Comparison of ENCODE assay signal across 12 mouse cellular contexts in the genomic region with DNA sequence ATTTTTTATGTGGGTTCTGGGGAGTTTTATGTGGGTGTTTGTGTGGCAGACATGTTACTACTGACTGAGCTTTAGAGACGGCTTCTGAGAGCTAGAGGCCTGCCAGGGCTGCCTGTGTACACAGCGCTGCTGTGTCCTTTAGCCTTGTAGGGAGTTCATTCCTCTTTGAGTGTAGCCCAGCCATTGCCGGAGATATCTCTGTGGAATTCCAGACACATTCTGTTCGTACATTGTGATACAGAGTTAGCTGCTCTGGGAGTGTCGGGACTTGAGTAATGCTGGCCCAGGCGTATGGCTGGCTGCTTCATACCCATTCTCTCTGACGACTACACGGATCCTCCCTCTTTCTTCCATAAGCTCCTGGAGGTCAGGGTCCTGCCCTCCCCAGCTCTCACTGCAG. TPM values are rescaled to one million over a fixed set of nuclear protein-coding genes. Genes with fewer than 3 reads are reported as not detected.
DNase-seq lines count a peak whose midpoint lies in the region; ATAC-seq and TF ChIP-seq lines count a peak whose summit lies in the region.
"Had no signal": no experiment of that assay in that cellular context is flagged by ENCODE, and none has a peak within 500 bp of the region (broad histone marks: within the 10 kb centered on the region; RNA-seq: fewer than 3 reads in every experiment).

No protein-coding gene starts in this region.

- H3K9ac ChIP-seq in heart, embryonic 15.5 days = peak overlapping the region; percentile 46
- H3K9ac ChIP-seq: limb, embryonic 12.5 days; neural tube, embryonic 12.5 days had no signal

- peak overlapping the region; percentile 47 for H3K4me2 ChIP-seq in heart, embryonic 15.5 days
- H3K4me2 ChIP-seq: limb, embryonic 12.5 days; neural tube, embryonic 12.5 days had no signal

- ATAC-seq in Patski = peak; percentile 35
- peak; percentile 83 for ATAC-seq in heart, embryonic 15.5 days (replicated peaks; ENCODE audit: insufficient number of reproducible peaks, insufficient read depth, low FRiP score, low read depth)

- H3K27me3 ChIP-seq in Patski = no peaks in the 10 kb centered on the region
- no peaks in the 10 kb centered on the region for H3K27me3 ChIP-seq in heart, embryonic 15.5 days
- H3K27me3 ChIP-seq in cerebellum, adult 2 months (ENCODE audit: control insufficient read depth, insufficient read depth, low read length) = no peaks in the 10 kb centered on the region
- H3K27me3 ChIP-seq: limb, embryonic 12.5 days; neural tube, embryonic 12.5 days had no signal

- in situ Hi-C loops in Patski (cut with MboI; ENCODE audit: low pct_unique_long_range_greater_than_20kb) = no loop called here

- no peak overlapping the region for H3K4me3 ChIP-seq in heart, embryonic 15.5 days
- H3K4me3 ChIP-seq in cerebellum, adult 2 months (replicated peaks; ENCODE audit: insufficient read depth, low read depth, low read length) = no peak overlapping the region
- H3K4me3 ChIP-seq: erythroblast, embryonic 14.5 days; limb, embryonic 12.5 days; neural tube, embryonic 12.5 days had no signal

- no peak for TF ChIP-seq POLR2A in cerebellum, adult 2 months (IDR thresholded peaks at IDR 0.05; ENCODE audit: borderline replicate concordance, insufficient read depth, low read length)

- H3K27ac ChIP-seq in heart, embryonic 15.5 days = peak overlapping the region; percentile 97
- H3K27ac ChIP-seq in cerebellum, adult 2 months (ENCODE audit: insufficient read depth, low read length) = no peak overlapping the region
- H3K27ac ChIP-seq: limb, embryonic 12.5 days; neural tube, embryonic 12.5 days had no signal

- no peaks in the 10 kb centered on the region for H3K9me3 ChIP-seq in heart, embryonic 15.5 days (replicated peaks)
- H3K9me3 ChIP-seq: limb, embryonic 12.5 days; neural tube, embryonic 12.5 days had no signal

- no peaks in the 10 kb centered on the region for H3K36me3 ChIP-seq in heart, embryonic 15.5 days
- H3K36me3 ChIP-seq: limb, embryonic 12.5 days had no signal

- peak; percentile 47 for DNase-seq in gastrocnemius, adult 18-20 months (ENCODE audit: low spot score)
- no peak for DNase-seq in gastrocnemius, postnatal 25 days
- no peak for DNase-seq in Patski (ENCODE audit: low read depth, low spot score)
- peak; percentile 64 for DNase-seq in lung, postnatal 25 days (ENCODE audit: low spot score)
- DNase-seq in cerebellum, adult 2 months = no peak
- no peak for DNase-seq in left cerebral cortex, adult 11 months (ENCODE audit: low spot score)
- DNase-seq in right cerebral cortex, postnatal 10 days (ENCODE audit: low spot score in 2 of 2) = no peak
- DNase-seq: B cell, adult 2 months had no signal

- CTCF ChIA-PET in Patski (lab: Charles Lee) = no interaction called here

- 36% methylated on average over 8 of the region's 8 CpGs for WGBS in heart, embryonic 15.5 days
- 66% methylated on average over 8 of the region's 8 CpGs for WGBS in cerebellum, adult 2 months

- POLR2A ChIA-PET in Patski (lab: Charles Lee) = no interaction called here

- H3K4me1 ChIP-seq in heart, embryonic 15.5 days (replicated peaks) = peaks cover 58% of the 10 kb centered on the region
- H3K4me1 ChIP-seq in cerebellum, adult 2 months (ENCODE audit: control insufficient read depth, insufficient read depth, low read length) = peaks cover 11% of the 10 kb centered on the region

- TF ChIP-seq CTCF in Patski (IDR thresholded peaks at IDR 0.05) = no peak
- no peak for TF ChIP-seq CTCF in cerebellum, adult 2 months (IDR thresholded peaks at IDR 0.05; ENCODE audit: borderline replicate concordance, insufficient read depth, low read depth, low read length)

RNA-seq across cellular contexts. Expression of a gene that starts 31.9 kb away (rescaled TPM):
- 100 to 1,000 TPM; 172 to 191 TPM for total RNA-seq in gastrocnemius, adult 18-20 months (2021)
- 100 to 1,000 TPM; 180 to 193 TPM for total RNA-seq in gastrocnemius, postnatal 25 days (2021)
- polyA plus RNA-seq in Patski (2021) = 49.4 TPM
- polyA plus RNA-seq in heart, embryonic 15.5 days (2015; fragmentation: Nextera tagmentation; extraction: Ambion mirVana) = 37.0 and 46.4 TPM in 2 replicates
- polyA plus RNA-seq in cerebellum, adult 2 months (2012; rRNA removed) = 103 TPM in 2 replicates

RNA-seq across cellular contexts. Expression of a gene that starts 52.2 kb away (rescaled TPM):
- under 1 TPM; 0.07 TPM for total RNA-seq in gastrocnemius, adult 18-20 months (2021)
- under 1 TPM; 0.18 to 0.29 TPM for total RNA-seq in gastrocnemius, postnatal 25 days (2021)
- polyA plus RNA-seq in Patski (2021) = 6.2 TPM
- 89.3 and 95.4 TPM in 2 replicates for polyA plus RNA-seq in heart, embryonic 15.5 days (2015; fragmentation: Nextera tagmentation; extraction: Ambion mirVana)
- polyA plus RNA-seq in cerebellum, adult 2 months (2012; rRNA removed) = 2.1 and 2.5 TPM in 2 replicates

Comparison
In these comparisons a context has a peak if more than half of its experiments do, and no peak if none do; other contexts are left out.
1. DNase-seq: peak in gastrocnemius, adult 18-20 months (single experiment) and lung, postnatal 25 days (single experiment); none in gastrocnemius, postnatal 25 days (single experiment), Patski (single experiment), cerebellum, adult 2 months (0 of 2), left cerebral cortex, adult 11 months (single experiment) and right cerebral cortex, postnatal 10 days (0 of 2).
2. RNA of a gene that starts 52.2 kb away (polyA plus RNA-seq): 89.3 to 95.4 TPM in heart, embryonic 15.5 days; 6.2 TPM in Patski (single experiment) and 2.1 to 2.5 TPM in cerebellum, adult 2 months; every median in the first group is over 10 times any median in the second.